Mouse (Mus musculus): ENCODE data around the gene Stxbp4.

GRCm38 (mm10) chr11:90498461-90498860 lies 139.4 kb downstream of the Stxbp4 start:
- TF ChIP-seq CTCF (IDR thresholded peaks at IDR 0.05; ENCODE audit: control insufficient read depth, insufficient read depth, low read length) (no peak), POLR2A (IDR thresholded peaks at IDR 0.05; ENCODE audit: borderline replicate concordance, control insufficient read depth, low read depth, low read length) (no peak)
